Mouse (Mus musculus): ENCODE data around the gene Eps15. TPM values are rescaled to one million over a fixed set of nuclear protein-coding genes. Genes with fewer than 3 reads are reported as not detected.

Eps15 gene
- polyA plus RNA-seq, 1 experiment, result 23.7 TPM

DNA sequence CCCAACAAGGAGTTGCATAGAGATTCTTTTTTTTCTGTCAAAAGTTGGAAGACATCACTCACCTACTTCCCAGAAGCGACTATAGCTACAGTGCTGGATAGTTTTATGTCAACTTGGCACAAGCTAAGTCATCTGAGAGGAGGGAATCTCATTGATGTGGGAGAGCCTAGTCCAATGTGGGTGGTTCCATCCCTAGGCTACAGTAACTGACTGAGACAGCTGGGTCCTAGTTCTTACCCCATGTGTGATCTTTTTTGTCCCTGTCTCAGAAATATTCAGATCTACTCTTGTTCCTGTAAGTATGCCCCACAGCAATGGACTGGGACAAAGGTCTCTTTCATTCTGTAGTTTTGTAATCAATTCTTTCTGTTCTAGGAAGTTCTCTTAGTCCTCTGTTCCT is 137.9 kb downstream of the Eps15 start:
- no peak overlapping the region for H3ac ChIP-seq (ENCODE audit: control insufficient read depth, insufficient read length)
- H3K4me3 ChIP-seq, result no peak overlapping the region
- H3K4me2 ChIP-seq (ENCODE audit: low read depth), result no peak overlapping the region
- no peaks in the 10 kb centered on the region for H3K79me2 ChIP-seq (ENCODE audit: control insufficient read depth, insufficient read depth)
- H3K27me3 ChIP-seq (ENCODE audit: control insufficient read depth, insufficient read depth, insufficient read length), result no peaks in the 10 kb centered on the region
- no peak for TF ChIP-seq SRF (IDR thresholded peaks at IDR 0.05; ENCODE audit: control insufficient read depth, insufficient read length, low read depth)
- TF ChIP-seq MYOD1 (IDR thresholded peaks at IDR 0.05; ENCODE audit: control insufficient read depth in 1 of 3, insufficient read length in 2 of 3, low read depth in 2 of 3), result peak; percentile 40 to 88 (median 85)
- no peaks in the 10 kb centered on the region for H3K36me3 ChIP-seq (ENCODE audit: control insufficient read depth, insufficient read depth)

DNA sequence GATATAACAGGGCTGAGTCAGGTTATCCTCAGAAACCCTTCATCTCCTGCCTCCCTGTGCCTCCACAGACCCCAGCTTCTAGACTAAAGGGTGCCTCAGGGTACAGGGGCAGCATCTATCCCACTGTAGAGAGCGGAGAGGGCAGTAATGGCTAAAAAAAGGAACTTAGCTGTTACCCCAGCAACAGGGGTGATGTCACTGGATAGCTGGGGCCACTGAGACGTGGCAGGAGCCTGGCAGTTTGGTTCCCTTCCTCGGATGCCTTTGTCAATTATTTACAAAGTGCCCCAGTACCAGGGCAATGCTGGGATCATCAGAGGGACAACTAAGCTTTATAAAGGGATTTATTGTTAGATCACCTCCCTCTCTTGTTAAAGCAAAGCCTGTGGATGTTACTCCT is 138.9 kb downstream of the Eps15 start:
- H3ac ChIP-seq (ENCODE audit: control insufficient read depth, insufficient read length), result no peak overlapping the region
- TF ChIP-seq TCF12 (IDR thresholded peaks at IDR 0.05; ENCODE audit: insufficient read depth, poor library complexity, severe bottlenecking), result no peak
- TF ChIP-seq USF1 (IDR thresholded peaks at IDR 0.05; ENCODE audit: low read depth), result no peak
- TF ChIP-seq MYOD1 (IDR thresholded peaks at IDR 0.05; ENCODE audit: control insufficient read depth in 1 of 3, insufficient read length in 2 of 3, low read depth in 2 of 3), result no peak
- TF ChIP-seq TCF3 (IDR thresholded peaks at IDR 0.05; ENCODE audit: insufficient read length, low read depth), result no peak
- TF ChIP-seq REST (IDR thresholded peaks at IDR 0.05; ENCODE audit: insufficient read depth, insufficient read length), result no peak
- no peak for TF ChIP-seq E2F4 (IDR thresholded peaks at IDR 0.05; ENCODE audit: insufficient read depth)
- TF ChIP-seq SRF (IDR thresholded peaks at IDR 0.05; ENCODE audit: control insufficient read depth, insufficient read length, low read depth), result no peak
- no peak for TF ChIP-seq MAX (IDR thresholded peaks at IDR 0.05; ENCODE audit: low read depth)
- no peak for TF ChIP-seq MYOG (IDR thresholded peaks at IDR 0.05; ENCODE audit: control insufficient read depth in 1 of 3, insufficient read depth in 1 of 3, insufficient read length in 2 of 3, low read depth in 2 of 3)
- no peak for TF ChIP-seq POLR2AphosphoS2 (IDR thresholded peaks at IDR 0.05; ENCODE audit: insufficient read length, low read depth)
- TF ChIP-seq POLR2A (IDR thresholded peaks at IDR 0.05; ENCODE audit: insufficient read length, low read depth), result no peak
- TF ChIP-seq CEBPB (IDR thresholded peaks at IDR 0.05; ENCODE audit: insufficient read depth, poor library complexity, severe bottlenecking), result no peak
- no peaks in the 10 kb centered on the region for H3K27me3 ChIP-seq (ENCODE audit: control insufficient read depth, insufficient read depth, insufficient read length)
- no peaks in the 10 kb centered on the region for H3K36me3 ChIP-seq (ENCODE audit: control insufficient read depth, insufficient read depth)
- H3K79me2 ChIP-seq (ENCODE audit: control insufficient read depth, insufficient read depth), result no peaks in the 10 kb centered on the region
- H3K4me3 ChIP-seq, result no peak overlapping the region
- H3K4me2 ChIP-seq (ENCODE audit: low read depth), result peak overlapping the region; percentile 4

DNA sequence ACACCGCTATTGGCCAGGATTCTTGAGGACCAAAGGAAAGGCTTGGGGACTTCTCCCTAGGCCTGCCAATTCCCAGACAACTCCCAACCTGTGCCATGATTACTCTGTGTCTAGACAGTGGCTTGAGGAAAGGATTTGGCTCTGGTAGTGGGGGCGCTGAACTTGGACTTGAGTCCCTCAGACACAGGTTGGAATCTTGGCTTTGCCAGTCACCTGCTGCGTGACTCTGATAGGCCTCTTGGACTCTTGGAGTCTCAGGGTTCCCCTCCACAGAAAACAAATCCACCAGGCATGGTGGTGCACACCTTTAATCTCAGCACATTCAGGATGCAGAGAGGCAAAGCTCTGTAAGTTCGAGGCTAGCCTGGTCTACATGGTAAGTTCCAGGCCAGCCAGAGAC is 139.5 kb downstream of the Eps15 start:
- H3K79me2 ChIP-seq (ENCODE audit: control insufficient read depth, insufficient read depth), result no peaks in the 10 kb centered on the region

DNA sequence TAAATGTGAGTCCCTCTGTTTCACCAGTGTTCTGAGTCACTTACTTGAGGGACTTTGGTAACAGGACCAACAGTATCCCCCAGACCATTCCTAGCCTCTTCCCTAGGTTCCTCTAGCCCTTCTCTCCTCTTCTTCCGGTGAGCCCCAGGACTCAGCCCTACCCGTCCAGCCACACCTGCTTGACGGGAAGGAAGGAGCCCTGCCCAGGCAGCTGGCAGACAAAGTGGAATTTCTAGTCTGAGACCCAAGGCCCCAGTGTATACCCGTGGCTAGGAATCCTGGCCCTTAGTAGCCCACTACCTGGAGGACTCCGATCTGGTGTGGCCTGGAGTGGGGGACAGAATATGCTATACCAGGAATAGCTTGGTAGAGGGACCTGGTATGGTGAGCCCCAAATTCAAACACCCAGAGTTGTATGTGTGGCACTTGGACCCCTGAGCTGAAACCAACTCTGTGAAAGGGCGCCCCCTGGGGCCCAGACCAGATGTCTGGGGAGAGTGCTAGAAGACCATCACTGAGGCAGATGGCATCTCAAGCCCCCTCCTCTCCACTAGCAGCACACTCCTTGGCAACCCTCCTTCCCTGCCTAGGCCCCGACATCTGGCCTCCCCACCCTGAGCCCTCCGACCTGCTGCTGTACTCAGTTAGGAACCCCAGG is 140.2 kb downstream of the Eps15 start:
- no peaks in the 10 kb centered on the region for H3K27me3 ChIP-seq (ENCODE audit: control insufficient read depth, insufficient read depth, insufficient read length)
- H3K79me2 ChIP-seq (ENCODE audit: control insufficient read depth, insufficient read depth), result no peaks in the 10 kb centered on the region
- TF ChIP-seq POLR2AphosphoS2 (IDR thresholded peaks at IDR 0.05; ENCODE audit: insufficient read length, low read depth) (no peak), TCF12 (IDR thresholded peaks at IDR 0.05; ENCODE audit: insufficient read depth, poor library complexity, severe bottlenecking) (no peak), MYOG (IDR thresholded peaks at IDR 0.05; ENCODE audit: control insufficient read depth in 1 of 3, insufficient read depth in 1 of 3, insufficient read length in 2 of 3, low read depth in 2 of 3) (no peak), POLR2A (IDR thresholded peaks at IDR 0.05; ENCODE audit: insufficient read length, low read depth) (no peak), TCF3 (IDR thresholded peaks at IDR 0.05; ENCODE audit: insufficient read length, low read depth) (no peak)
- no peak overlapping the region for H3K4me3 ChIP-seq
- no peak overlapping the region for H3K4me2 ChIP-seq (ENCODE audit: low read depth)
- H3K36me3 ChIP-seq (ENCODE audit: control insufficient read depth, insufficient read depth), result no peaks in the 10 kb centered on the region
- H3ac ChIP-seq (ENCODE audit: control insufficient read depth, insufficient read length), result no peak overlapping the region

More for the DNA sequence above, 139.5 kb downstream of the Eps15 start:
- H3K36me3 ChIP-seq (ENCODE audit: control insufficient read depth, insufficient read depth), result no peaks in the 10 kb centered on the region
- H3ac ChIP-seq (ENCODE audit: control insufficient read depth, insufficient read length), result no peak overlapping the region
- H3K4me3 ChIP-seq, result no peak overlapping the region
- TF ChIP-seq CEBPB (IDR thresholded peaks at IDR 0.05; ENCODE audit: insufficient read depth, poor library complexity, severe bottlenecking), result no peak
- TF ChIP-seq MYOG (IDR thresholded peaks at IDR 0.05; ENCODE audit: control insufficient read depth in 1 of 3, insufficient read depth in 1 of 3, insufficient read length in 2 of 3, low read depth in 2 of 3), result no peak
- no peak for TF ChIP-seq USF1 (IDR thresholded peaks at IDR 0.05; ENCODE audit: low read depth)
- no peak for TF ChIP-seq E2F4 (IDR thresholded peaks at IDR 0.05; ENCODE audit: insufficient read depth)
- no peak for TF ChIP-seq SRF (IDR thresholded peaks at IDR 0.05; ENCODE audit: control insufficient read depth, insufficient read length, low read depth)
- TF ChIP-seq TCF3 (IDR thresholded peaks at IDR 0.05; ENCODE audit: insufficient read length, low read depth), result no peak
- TF ChIP-seq POLR2A (IDR thresholded peaks at IDR 0.05; ENCODE audit: insufficient read length, low read depth), result no peak
- TF ChIP-seq TCF12 (IDR thresholded peaks at IDR 0.05; ENCODE audit: insufficient read depth, poor library complexity, severe bottlenecking), result no peak
- TF ChIP-seq MAX (IDR thresholded peaks at IDR 0.05; ENCODE audit: low read depth), result no peak
- TF ChIP-seq REST (IDR thresholded peaks at IDR 0.05; ENCODE audit: insufficient read depth, insufficient read length), result no peak
- TF ChIP-seq MYOD1 (IDR thresholded peaks at IDR 0.05; ENCODE audit: control insufficient read depth in 1 of 3, insufficient read length in 2 of 3, low read depth in 2 of 3), result no peak
- TF ChIP-seq POLR2AphosphoS2 (IDR thresholded peaks at IDR 0.05; ENCODE audit: insufficient read length, low read depth), result no peak
- H3K27me3 ChIP-seq (ENCODE audit: control insufficient read depth, insufficient read depth, insufficient read length), result no peaks in the 10 kb centered on the region
- H3K4me2 ChIP-seq (ENCODE audit: low read depth), result no peak overlapping the region

DNA sequence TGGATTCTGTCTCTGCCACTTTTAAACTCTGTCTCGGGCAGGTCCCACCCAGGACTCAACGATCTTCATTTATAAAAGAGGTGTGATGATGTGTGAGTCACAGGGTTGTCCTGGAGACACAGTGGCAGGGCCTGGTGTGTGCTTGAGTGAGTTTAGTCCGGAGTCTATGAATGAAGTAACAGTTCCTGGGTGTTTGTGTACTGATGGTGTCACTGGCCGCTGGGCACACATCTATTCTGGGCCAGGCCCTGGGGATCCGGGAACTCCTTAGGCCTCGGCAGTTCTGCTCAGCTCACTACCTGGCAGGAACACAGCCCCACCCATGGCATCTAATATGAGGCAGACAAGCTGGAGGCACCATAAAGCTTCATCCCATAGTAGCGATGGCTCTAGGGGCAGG is 141.5 kb downstream of the Eps15 start:
- TF ChIP-seq MYOG (IDR thresholded peaks at IDR 0.05; ENCODE audit: control insufficient read depth in 1 of 3, insufficient read depth in 1 of 3, insufficient read length in 2 of 3, low read depth in 2 of 3) (no peak), USF1 (IDR thresholded peaks at IDR 0.05; ENCODE audit: low read depth) (no peak), POLR2A (IDR thresholded peaks at IDR 0.05; ENCODE audit: insufficient read length, low read depth) (no peak), MYOD1 (IDR thresholded peaks at IDR 0.05; ENCODE audit: control insufficient read depth in 1 of 3, insufficient read length in 2 of 3, low read depth in 2 of 3) (no peak), TCF3 (IDR thresholded peaks at IDR 0.05; ENCODE audit: insufficient read length, low read depth) (no peak)
- Histone ChIP-seq H3K4me2 (ENCODE audit: low read depth) (no peak overlapping the region), H3K79me2 (ENCODE audit: control insufficient read depth, insufficient read depth) (no peaks in the 10 kb centered on the region), H3K4me3 (no peak overlapping the region), H3K36me3 (ENCODE audit: control insufficient read depth, insufficient read depth) (no peaks in the 10 kb centered on the region), H3ac (ENCODE audit: control insufficient read depth, insufficient read length) (no peak overlapping the region), H3K27me3 (ENCODE audit: control insufficient read depth, insufficient read depth, insufficient read length) (no peaks in the 10 kb centered on the region)

Data from myocyte (in vitro differentiated cells).